In the genomic region with DNA sequence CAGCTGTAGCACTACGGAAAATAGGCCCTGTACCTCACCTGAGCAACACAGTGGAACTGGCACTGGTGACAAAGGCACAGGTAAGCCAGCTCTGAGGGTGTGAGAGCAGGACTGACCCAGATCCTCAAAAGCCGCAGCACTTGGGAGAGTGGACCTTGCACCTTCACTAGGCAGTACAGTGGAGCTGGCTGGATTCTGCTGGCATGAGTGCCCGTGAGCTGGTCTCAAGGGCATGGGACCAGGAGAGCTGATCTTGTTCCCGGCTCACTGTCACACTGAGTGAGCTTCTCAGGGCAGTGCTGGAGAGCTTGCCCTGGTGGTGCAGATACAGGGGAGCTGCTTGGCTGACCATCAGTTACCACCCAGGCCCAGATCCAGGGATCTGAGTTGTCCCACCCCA, we compare ENCODE assay signal across 15 mouse cellular contexts.
DNase-seq lines count a peak whose midpoint lies in the region; ATAC-seq and TF ChIP-seq lines count a peak whose summit lies in the region.
"Had no signal": no experiment of that assay in that cellular context is flagged by ENCODE, and none has a peak within 500 bp of the region (broad histone marks: within the 10 kb centered on the region; RNA-seq: fewer than 3 reads in every experiment).

No protein-coding gene starts in this region.

- H3K4me2 ChIP-seq in midbrain, postnatal 0 days (ENCODE audit: low read depth, low read length, poor library complexity, severe bottlenecking): no peak overlapping the region
- H3K4me2 ChIP-seq: forebrain, embryonic 13.5 days; midbrain, embryonic 15.5 days had no signal

- H3K9me3 ChIP-seq in heart, embryonic 10.5 days: no peaks in the 10 kb centered on the region
- no peaks in the 10 kb centered on the region for H3K9me3 ChIP-seq in midbrain, embryonic 10.5 days (replicated peaks)
- H3K9me3 ChIP-seq in midbrain, postnatal 0 days (ENCODE audit: low read length): no peaks in the 10 kb centered on the region
- H3K9me3 ChIP-seq: forebrain, embryonic 13.5 days; midbrain, embryonic 15.5 days had no signal

- H3K4me1 ChIP-seq in heart, embryonic 10.5 days: peaks cover 2% of the 10 kb centered on the region; the same call in 1 of the 2 replicates
- H3K4me1 ChIP-seq in midbrain, embryonic 10.5 days: no peaks in the 10 kb centered on the region
- H3K4me1 ChIP-seq in midbrain, postnatal 0 days (ENCODE audit: insufficient read depth, low read length): no peaks in the 10 kb centered on the region
- H3K4me1 ChIP-seq: forebrain, embryonic 13.5 days; midbrain, embryonic 15.5 days had no signal

- ATAC-seq in cerebellum, adult (ENCODE audit: insufficient number of reproducible peaks, low FRiP score, low TSS enrichment): 0 out of 2 replicates have a peak, but pooled peaks have one; percentile 8
- no peak for ATAC-seq in midbrain, postnatal 0 days (ENCODE audit: low FRiP score)
- ATAC-seq: forebrain, embryonic 13.5 days; lung, postnatal 0 days; midbrain, embryonic 15.5 days had no signal

- H3K36me3 ChIP-seq in heart, embryonic 10.5 days: no peaks in the 10 kb centered on the region
- no peaks in the 10 kb centered on the region for H3K36me3 ChIP-seq in midbrain, embryonic 10.5 days
- no peaks in the 10 kb centered on the region for H3K36me3 ChIP-seq in midbrain, postnatal 0 days (ENCODE audit: insufficient read depth, low read length)
- H3K36me3 ChIP-seq: midbrain, embryonic 15.5 days had no signal

- no peak overlapping the region for H3K27ac ChIP-seq in heart, embryonic 10.5 days
- H3K27ac ChIP-seq in midbrain, embryonic 10.5 days (replicated peaks): peak overlapping the region; percentile 14; the same call in 1 of the 2 replicates
- no peak overlapping the region for H3K27ac ChIP-seq in midbrain, postnatal 0 days (ENCODE audit: low read depth, low read length)
- H3K27ac ChIP-seq: forebrain, embryonic 13.5 days; liver, embryonic 14.5 days; midbrain, embryonic 15.5 days had no signal

- no peak overlapping the region for H3K9ac ChIP-seq in midbrain, postnatal 0 days (replicated peaks; ENCODE audit: low read length, poor library complexity, severe bottlenecking)
- H3K9ac ChIP-seq: forebrain, embryonic 13.5 days; liver, embryonic 14.5 days; midbrain, embryonic 15.5 days had no signal

- 85% methylated on average over 4 of the region's 4 CpGs for WGBS in heart, embryonic 10.5 days
- WGBS in midbrain, embryonic 10.5 days: 92% methylated on average over 4 of the region's 4 CpGs
- 90% methylated on average over 4 of the region's 4 CpGs for WGBS in midbrain, postnatal 0 days

- TF ChIP-seq CTCF in midbrain, postnatal 0 days (IDR thresholded peaks at IDR 0.05): no peak

- no peak overlapping the region for H3K4me3 ChIP-seq in heart, embryonic 10.5 days
- no peak overlapping the region for H3K4me3 ChIP-seq in midbrain, embryonic 10.5 days
- H3K4me3 ChIP-seq in midbrain, postnatal 0 days (ENCODE audit: low read depth, low read length): no peak overlapping the region
- H3K4me3 ChIP-seq: forebrain, embryonic 13.5 days; midbrain, embryonic 15.5 days had no signal

- DNase-seq in cerebellum, adult 18-20 months: no peak
- peak; percentile 7 for DNase-seq in heart, adult 8-10 months (ENCODE audit: low spot score)
- no peak for DNase-seq in heart, embryonic 10.5 days (ENCODE audit: low spot score)
- DNase-seq in midbrain, embryonic 10.5 days (ENCODE audit: low spot score): no peak
- DNase-seq in midbrain, postnatal 0 days (ENCODE audit: low spot score): no peak
- DNase-seq in ovary, adult 18-20 months (ENCODE audit: low spot score): no peak
- no peak for DNase-seq in natural killer cell, adult 2 months (ENCODE audit: low spot score in 2 of 2)
- DNase-seq: adrenal gland, adult 2 months; cerebellum, adult 8-10 months; right cerebral cortex, adult 18-20 months had no signal

- H3K27me3 ChIP-seq in heart, embryonic 10.5 days (ENCODE audit: insufficient read depth, poor library complexity, severe bottlenecking): peaks cover 23% of the 10 kb centered on the region
- no peaks in the 10 kb centered on the region for H3K27me3 ChIP-seq in midbrain, embryonic 10.5 days (ENCODE audit: low read depth, poor library complexity, severe bottlenecking)
- no peaks in the 10 kb centered on the region for H3K27me3 ChIP-seq in midbrain, postnatal 0 days (ENCODE audit: insufficient read depth, low read length)
- H3K27me3 ChIP-seq: forebrain, embryonic 13.5 days; midbrain, embryonic 15.5 days had no signal
